Mouse (Mus musculus): Measurements from ENCODE around the gene Lrrc20. TPM values are rescaled to one million over a fixed set of nuclear protein-coding genes. Genes with fewer than 3 reads are reported as not detected.

Gene Lrrc20
- polyA plus RNA-seq, 1 experiment from 2014 or later: 5.7 TPM

Other genes starting within 250 kb of the Lrrc20 start
- 0.06 to 0.09 TPM in 2 of 3 replicates, not detected in the other for gene Adamts14, start 202.4 kb upstream of the Lrrc20 start, polyA plus RNA-seq (2018)
- gene Prf1, start 178.0 kb upstream of the Lrrc20 start, polyA plus RNA-seq (2018): not detected in 3 replicates
- gene Pald1, start 92.3 kb upstream of the Lrrc20 start, polyA plus RNA-seq (2018): 0.13 to 6.3 TPM (median 0.63 TPM) in 3 replicates
- not detected in 3 replicates for gene Nodal, start 57.8 kb upstream of the Lrrc20 start, polyA plus RNA-seq (2018)
- 33.2 to 68.3 TPM (median 40.1 TPM) in 3 replicates for gene Eif4ebp2, start 23.1 kb upstream of the Lrrc20 start, polyA plus RNA-seq (2018)
- not detected in 3 replicates for gene Npffr1, start 119.7 kb downstream of the Lrrc20 start, polyA plus RNA-seq (2018)
- 9.6 to 42.5 TPM (median 18.5 TPM) in 3 replicates for gene Ppa1, start 172.8 kb downstream of the Lrrc20 start, polyA plus RNA-seq (2018)
- 78.1 to 97.0 TPM (median 84.0 TPM) in 3 replicates for gene Sar1a, start 204.5 kb downstream of the Lrrc20 start, polyA plus RNA-seq (2018)
- gene Tysnd1, start 219.7 kb downstream of the Lrrc20 start, polyA plus RNA-seq (2018): 9.0 to 16.4 TPM (median 13.3 TPM) in 3 replicates
- 13.8 to 16.2 TPM (median 16.0 TPM) in 3 replicates for gene Aifm2, start 239.5 kb downstream of the Lrrc20 start, polyA plus RNA-seq (2018)

All from macrophage (primary cell).